Comparison of ENCODE assay signal across 26 mouse cellular contexts in the genomic region with DNA sequence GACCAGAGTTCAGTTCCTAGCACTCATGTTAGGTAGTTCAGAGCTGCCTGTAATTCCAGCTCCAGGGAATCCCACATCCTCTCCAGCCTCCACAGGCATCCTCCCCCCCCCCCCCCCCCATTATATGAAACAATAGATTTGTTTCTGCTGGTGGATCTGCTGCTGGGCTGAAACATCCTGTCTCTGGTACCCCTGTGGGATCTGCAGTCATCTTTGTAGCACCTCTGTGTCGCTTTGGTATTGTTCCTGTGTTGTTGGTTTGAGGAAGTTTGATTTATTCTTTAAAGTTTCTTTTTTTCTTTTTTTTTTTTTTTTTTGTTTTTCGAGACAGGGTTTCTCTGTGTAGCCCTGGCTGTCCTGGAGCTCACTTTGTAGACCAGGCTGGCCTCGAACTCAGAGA. TPM values are rescaled to one million over a fixed set of nuclear protein-coding genes. Genes with fewer than 3 reads are reported as not detected.
A peak's percentile ranks its signal among the peaks of the same experiment; 100 is the strongest.
DNase-seq lines count a peak whose midpoint lies in the region; ATAC-seq lines count a peak whose summit lies in the region.
"Had no signal": no experiment of that assay in that cellular context is flagged by ENCODE, and none has a peak within 500 bp of the region (broad histone marks: within the 10 kb centered on the region; RNA-seq: fewer than 3 reads in every experiment).

No protein-coding gene starts in this region.

- H3K9ac ChIP-seq in midbrain, embryonic 11.5 days (ENCODE audit: low read length) = no peak overlapping the region
- H3K9ac ChIP-seq in midbrain, embryonic 14.5 days (replicated peaks; ENCODE audit: low read length) = no peak overlapping the region
- H3K9ac ChIP-seq in kidney, embryonic 14.5 days (ENCODE audit: low read depth, low read length) = no peak overlapping the region
- H3K9ac ChIP-seq: embryonic facial prominence, embryonic 13.5 days; embryonic facial prominence, embryonic 15.5 days; forebrain, embryonic 13.5 days; forebrain, embryonic 15.5 days; forebrain, postnatal 0 days had no signal

- H3K27me3 ChIP-seq in midbrain, embryonic 11.5 days (ENCODE audit: control insufficient read depth, insufficient read depth, low read length) = no peaks in the 10 kb centered on the region
- no peaks in the 10 kb centered on the region for H3K27me3 ChIP-seq in midbrain, embryonic 14.5 days (ENCODE audit: control insufficient read depth, insufficient read depth, low read length)
- H3K27me3 ChIP-seq in splenic B cell, adult 2 months (ENCODE audit: control insufficient read depth, insufficient read depth, low read length, poor library complexity, severe bottlenecking) = no peaks in the 10 kb centered on the region
- H3K27me3 ChIP-seq in kidney, embryonic 14.5 days (ENCODE audit: control insufficient read depth, insufficient read depth, low read length) = no peaks in the 10 kb centered on the region
- H3K27me3 ChIP-seq: CH12.LX; embryonic facial prominence, embryonic 13.5 days; embryonic facial prominence, embryonic 15.5 days; forebrain, embryonic 13.5 days; forebrain, embryonic 15.5 days; Patski had no signal

- WGBS in midbrain, embryonic 11.5 days = 91% methylated on average over 2 of the region's 3 CpGs
- WGBS in midbrain, embryonic 14.5 days = 97% methylated on average over 3 of the region's 3 CpGs
- 87% methylated on average over 3 of the region's 3 CpGs for WGBS in kidney, embryonic 14.5 days

- no peaks in the 10 kb centered on the region for H3K36me3 ChIP-seq in midbrain, embryonic 11.5 days (ENCODE audit: control insufficient read depth, insufficient read depth, low read length)
- no peaks in the 10 kb centered on the region for H3K36me3 ChIP-seq in midbrain, embryonic 14.5 days (ENCODE audit: control insufficient read depth, insufficient read depth, low read length)
- H3K36me3 ChIP-seq in splenic B cell, adult 2 months (ENCODE audit: control insufficient read depth, insufficient read depth, low read length, poor library complexity, severe bottlenecking) = no peaks in the 10 kb centered on the region; the same call in 1 of the 2 replicates
- H3K36me3 ChIP-seq in kidney, embryonic 14.5 days (ENCODE audit: control insufficient read depth, insufficient read depth, low read length) = no peaks in the 10 kb centered on the region
- H3K36me3 ChIP-seq: embryonic facial prominence, embryonic 15.5 days; forebrain, embryonic 15.5 days; G1E had no signal

- peak; percentile 62 for DNase-seq in midbrain, embryonic 11.5 days (ENCODE audit: low spot score, missing footprints)
- no peak for DNase-seq in midbrain, embryonic 14.5 days
- peak; percentile 30 for DNase-seq in R1 (ENCODE audit: low read depth, low spot score)
- DNase-seq in splenic B cell, adult 2 months (ENCODE audit: low read depth, low spot score) = peak; percentile 39
- DNase-seq in layer of hippocampus, adult 8-10 months (ENCODE audit: low spot score in 2 of 2) = no peak
- DNase-seq: adrenal gland, adult 2 months; adrenal gland, postnatal 10 days; adrenal gland, postnatal 25 days; cerebellum, adult 11 months; cerebellum, adult 18-20 months; cerebellum, adult 8-10 months; cerebellum, adult 9-11 months; cerebellum, postnatal 14 days; cerebellum, postnatal 36 days; embryo, embryonic 11 days; forebrain, postnatal 0 days had no signal

- H3K4me2 ChIP-seq in midbrain, embryonic 11.5 days = no peak overlapping the region
- H3K4me2 ChIP-seq in midbrain, embryonic 14.5 days (ENCODE audit: low read length) = no peak overlapping the region
- H3K4me2 ChIP-seq in kidney, embryonic 14.5 days (replicated peaks; ENCODE audit: low read depth, low read length) = no peak overlapping the region
- H3K4me2 ChIP-seq: embryonic facial prominence, embryonic 13.5 days; embryonic facial prominence, embryonic 15.5 days; forebrain, embryonic 13.5 days; forebrain, embryonic 15.5 days had no signal

- no peak overlapping the region for H3K4me3 ChIP-seq in midbrain, embryonic 11.5 days (ENCODE audit: low read depth, low read length)
- H3K4me3 ChIP-seq in midbrain, embryonic 14.5 days (replicated peaks; ENCODE audit: low read depth, low read length) = no peak overlapping the region
- no peak overlapping the region for H3K4me3 ChIP-seq in kidney, embryonic 14.5 days (ENCODE audit: low read length)
- H3K4me3 ChIP-seq: embryonic facial prominence, embryonic 13.5 days; embryonic facial prominence, embryonic 15.5 days; erythroblast, embryonic 14.5 days; forebrain, embryonic 10.5 days; forebrain, embryonic 13.5 days; forebrain, embryonic 15.5 days had no signal

- no peaks in the 10 kb centered on the region for H3K4me1 ChIP-seq in midbrain, embryonic 11.5 days (ENCODE audit: control insufficient read depth, insufficient read depth, low read length)
- H3K4me1 ChIP-seq in midbrain, embryonic 14.5 days (ENCODE audit: control insufficient read depth, insufficient read depth, low read length) = no peaks in the 10 kb centered on the region
- 0 out of 2 replicates have a peak, but pooled peaks cover 5% of the 10 kb centered on the region for H3K4me1 ChIP-seq in kidney, embryonic 14.5 days (ENCODE audit: control insufficient read depth, insufficient read depth, low read length)
- H3K4me1 ChIP-seq: embryonic facial prominence, embryonic 13.5 days; forebrain, embryonic 10.5 days; forebrain, embryonic 13.5 days; forebrain, embryonic 15.5 days had no signal

- no peak overlapping the region for H3K27ac ChIP-seq in midbrain, embryonic 11.5 days (ENCODE audit: low read depth, low read length)
- H3K27ac ChIP-seq in midbrain, embryonic 14.5 days (replicated peaks; ENCODE audit: low read depth, low read length) = no peak overlapping the region
- no peak overlapping the region for H3K27ac ChIP-seq in kidney, embryonic 14.5 days (ENCODE audit: low read depth, low read length)
- H3K27ac ChIP-seq: embryonic facial prominence, embryonic 13.5 days; embryonic facial prominence, embryonic 15.5 days; forebrain, embryonic 10.5 days; forebrain, embryonic 13.5 days; forebrain, embryonic 15.5 days had no signal

- ATAC-seq in midbrain, embryonic 11.5 days (ENCODE audit: low FRiP score) = no peak
- no peak for ATAC-seq in midbrain, embryonic 14.5 days (ENCODE audit: low FRiP score, low TSS enrichment)
- ATAC-seq in kidney, embryonic 14.5 days (ENCODE audit: low FRiP score, low TSS enrichment) = no peak
- ATAC-seq: forebrain, embryonic 13.5 days; forebrain, embryonic 15.5 days; forebrain, postnatal 0 days; Patski had no signal

- H3K9me3 ChIP-seq in midbrain, embryonic 11.5 days (ENCODE audit: control insufficient read depth, low read length) = no peaks in the 10 kb centered on the region
- no peaks in the 10 kb centered on the region for H3K9me3 ChIP-seq in midbrain, embryonic 14.5 days (ENCODE audit: control insufficient read depth, low read length)
- no peaks in the 10 kb centered on the region for H3K9me3 ChIP-seq in kidney, embryonic 14.5 days (ENCODE audit: control insufficient read depth, low read length)
- H3K9me3 ChIP-seq: embryonic facial prominence, embryonic 13.5 days; embryonic facial prominence, embryonic 15.5 days; forebrain, embryonic 10.5 days; forebrain, embryonic 13.5 days; forebrain, embryonic 15.5 days; G1E had no signal

RNA-seq across cellular contexts. Expression of gene Ap2a2, which starts 13.5 kb away (rescaled TPM):
- polyA plus RNA-seq in midbrain, embryonic 11.5 days (2014; fragmentation: Nextera tagmentation; extraction: Ambion mirVana) = 76.6 and 81.1 TPM in 2 replicates
- polyA plus RNA-seq in midbrain, embryonic 14.5 days (2014; fragmentation: Nextera tagmentation; extraction: Ambion mirVana) = 95.4 and 103 TPM in 2 replicates
- 47.0 and 76.3 TPM in 2 replicates for polyA plus RNA-seq in kidney, embryonic 14.5 days (2014; fragmentation: Nextera tagmentation; extraction: Ambion mirVana)
- total RNA-seq in layer of hippocampus, adult 8-10 months (2022) = 100 to 1,000 TPM; 217 to 253 (median 230) TPM

RNA-seq across cellular contexts. Expression of gene Chid1, which starts 35.8 kb away (rescaled TPM):
- polyA plus RNA-seq in midbrain, embryonic 11.5 days (2014; fragmentation: Nextera tagmentation; extraction: Ambion mirVana) = 23.3 and 26.4 TPM in 2 replicates
- 37.9 and 40.2 TPM in 2 replicates for polyA plus RNA-seq in midbrain, embryonic 14.5 days (2014; fragmentation: Nextera tagmentation; extraction: Ambion mirVana)
- 28.9 and 38.8 TPM in 2 replicates for polyA plus RNA-seq in kidney, embryonic 14.5 days (2014; fragmentation: Nextera tagmentation; extraction: Ambion mirVana)
- total RNA-seq in layer of hippocampus, adult 8-10 months (2022) = 10 to 100 TPM; 74.8 to 80.6 (median 76.0) TPM

Comparison
In these comparisons a context has a peak if more than half of its experiments do, and no peak if none do; other contexts are left out.
1. DNase-seq: peak in midbrain, embryonic 11.5 days (single experiment), R1 (single experiment) and splenic B cell, adult 2 months (single experiment); none in midbrain, embryonic 14.5 days (single experiment) and layer of hippocampus, adult 8-10 months (0 of 2).